Mouse (Mus musculus) adrenal gland (tissue): Measurements from ENCODE around the gene Mlf1.

Experiments
- intact Hi-C: fragments of 180-260 bp; cut with DNase I; formaldehyde crosslinking; loops from one replicate; pipeline ENCODE4 v1.15.1; 2025
- long read RNA-seq, 2 experiments: library from polyadenylated mRNA; unstranded; transcript quantifications; one replicate each; pipeline ENCODE4 v2.0.0; 2020; ENCODE audit warnings: borderline replicate concordance in 1 of 2; ENCODE audit not compliant: insufficient replicate concordance in 1 of 2

Mlf1 gene
- long read RNA-seq, experiment 1 = 0 reads
- long read RNA-seq, experiment 2, partial matches to known transcripts = 0 of 3 reads
- long read RNA-seq, experiment 2, other reads (novel, unspliced or antisense) = 0 of 3 reads

GRCm38 (mm10) chr3:67373872-67374271 lies at the start of gene Mlf1:
Gene Mlf1, plus strand, starts transcription at chr3:67374097.
- intact Hi-C loops = no loop called here

GRCm38 (mm10) chr3:67339558-67339957 lies 34.3 kb upstream of the Mlf1 start:
- intact Hi-C loops = no loop called here

GRCm38 (mm10) chr3:67340921-67341320 lies 33.0 kb upstream of the Mlf1 start:
- intact Hi-C loops = no loop called here

- intact Hi-C loops = no loop called here
Measured at GRCm38 (mm10) chr3:67343004-67343662, 30.8 kb upstream of the Mlf1 start.

GRCm38 (mm10) chr3:67344599-67344998 lies 29.3 kb upstream of the Mlf1 start:
- intact Hi-C loops = loop anchor here (1.0 to 2.0 kb wide), 2 partner anchors 934 to 1012 kb away; no protein-coding TSS in a partner anchor

GRCm38 (mm10) chr3:67346674-67347073 lies 27.2 kb upstream of the Mlf1 start:
- intact Hi-C loops = no loop called here

- intact Hi-C loops = loop anchor here (2.0 to 10.0 kb wide), 2 partner anchors 79 to 213 kb away; partner anchors contain the start of gene Gfm1
Measured at GRCm38 (mm10) chr3:67351406-67352127, 22.3 kb upstream of the Mlf1 start.

GRCm38 (mm10) chr3:67352128-67352762 lies 21.7 kb upstream of the Mlf1 start:
- intact Hi-C loops = loop anchor here (2.0 to 10.0 kb wide), 2 partner anchors 79 to 213 kb away; partner anchors contain the start of gene Gfm1

- intact Hi-C loops = loop anchor here (2.0 to 10.0 kb wide), 2 partner anchors 78 to 212 kb away; partner anchors contain the start of gene Gfm1
Measured at GRCm38 (mm10) chr3:67352763-67353149, 21.1 kb upstream of the Mlf1 start.

GRCm38 (mm10) chr3:67358376-67358775 lies 15.5 kb upstream of the Mlf1 start:
- intact Hi-C loops = loop anchor here (10.0 kb wide), 1 partner anchor 206 kb away; no protein-coding TSS in a partner anchor

GRCm38 (mm10) chr3:67366087-67366892 lies 7.6 kb upstream of the Mlf1 start:
- intact Hi-C loops = no loop called here

GRCm38 (mm10) chr3:67367481-67367880 lies 6.4 kb upstream of the Mlf1 start:
- intact Hi-C loops = no loop called here

GRCm38 (mm10) chr3:67369407-67370079 lies 4.4 kb upstream of the Mlf1 start:
- intact Hi-C loops = no loop called here

- intact Hi-C loops = no loop called here
Measured at GRCm38 (mm10) chr3:67372194-67372593, 1.7 kb upstream of the Mlf1 start.

GRCm38 (mm10) chr3:67372781-67373180 lies 1.1 kb upstream of the Mlf1 start:
- intact Hi-C loops = no loop called here

GRCm38 (mm10) chr3:67374360-67374778 lies 472 bp downstream of the Mlf1 start:
- intact Hi-C loops = no loop called here

- intact Hi-C loops = no loop called here
Measured at GRCm38 (mm10) chr3:67375063-67375462, 1.2 kb downstream of the Mlf1 start, which contains the start of gene Gm17402. Gene Gm17402, minus strand, starts transcription at chr3:67375163.

GRCm38 (mm10) chr3:67378215-67378614 lies 4.3 kb downstream of the Mlf1 start:
- intact Hi-C loops = no loop called here

GRCm38 (mm10) chr3:67429338-67429998 lies 55.6 kb downstream of the Mlf1 start:
- intact Hi-C loops = no loop called here

GRCm38 (mm10) chr3:67429999-67430380 lies 56.1 kb downstream of the Mlf1 start, which contains the start of gene Gfm1:
Gene Gfm1, plus strand, starts transcription at chr3:67430096.
- intact Hi-C loops = loop anchor here (2.0 kb wide), 1 partner anchor 77 kb away; no protein-coding TSS in a partner anchor
